Comparison of ENCODE assay signal across 12 mouse cellular contexts in the genomic region with DNA sequence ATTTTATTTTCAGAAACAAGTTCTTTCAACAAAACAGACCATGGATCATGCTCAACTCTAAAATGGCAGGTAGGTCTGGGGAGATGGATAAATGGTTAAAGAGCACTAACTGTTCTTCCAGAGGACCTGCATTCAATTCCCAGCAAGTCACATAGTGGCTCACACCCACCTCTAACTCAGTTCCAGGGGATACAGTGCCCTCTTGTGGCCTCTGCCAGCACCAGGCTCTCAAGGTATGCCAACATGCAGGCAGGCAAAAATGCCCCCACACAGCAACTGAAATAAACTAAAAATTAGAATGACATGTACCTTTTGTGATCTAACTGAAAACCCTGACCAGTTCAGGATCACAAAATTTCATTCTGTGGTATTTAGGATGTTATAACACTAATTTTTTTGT. TPM values are rescaled to one million over a fixed set of nuclear protein-coding genes. Genes with fewer than 3 reads are reported as not detected.
DNase-seq lines count a peak whose midpoint lies in the region; ATAC-seq and TF ChIP-seq lines count a peak whose summit lies in the region.
"Had no signal": no experiment of that assay in that cellular context is flagged by ENCODE, and none has a peak within 500 bp of the region (broad histone marks: within the 10 kb centered on the region; RNA-seq: fewer than 3 reads in every experiment).

No protein-coding gene starts in this region.

- H3K9me3 ChIP-seq in heart, embryonic 10.5 days: no peaks in the 10 kb centered on the region
- H3K9me3 ChIP-seq in MEL (replicated peaks; ENCODE audit: insufficient read depth, low read length): no peaks in the 10 kb centered on the region
- H3K9me3 ChIP-seq: forebrain, embryonic 10.5 days had no signal

- no peak overlapping the region for H3K27ac ChIP-seq in heart, adult 2 months
- H3K27ac ChIP-seq in heart, embryonic 10.5 days: no peak overlapping the region
- no peak overlapping the region for H3K27ac ChIP-seq in MEL (ENCODE audit: control insufficient read depth, low read depth, low read length)
- H3K27ac ChIP-seq: forebrain, embryonic 10.5 days had no signal

- no peaks in the 10 kb centered on the region for H3K79me2 ChIP-seq in heart, adult 2 months (replicated peaks; ENCODE audit: control insufficient read depth, insufficient read depth, low read length)
- H3K79me2 ChIP-seq in MEL (ENCODE audit: control insufficient read depth, insufficient read depth, low read length, poor library complexity): no peaks in the 10 kb centered on the region

- peak; percentile 54 for TF ChIP-seq RAD21 in MEL (IDR thresholded peaks at IDR 0.05; ENCODE audit: low read depth, low read length)

- no peak for DNase-seq in heart, adult 2 months
- DNase-seq in heart, embryonic 10.5 days (ENCODE audit: low spot score): no peak
- no peak for DNase-seq in lung, adult 2 months
- DNase-seq in lung, postnatal 25 days (ENCODE audit: low spot score): no peak
- peak; percentile 50 for DNase-seq in MEL (ENCODE audit: low read depth, low spot score)
- DNase-seq in frontal cortex, postnatal 14 days (ENCODE audit: low spot score in 2 of 2): no peak
- DNase-seq in ovary, postnatal 10 days (ENCODE audit: low spot score): no peak
- DNase-seq: cerebellum, adult 11-12 months; heart, adult 11 months; right cerebral cortex, postnatal 25 days had no signal

- no peak overlapping the region for H3K4me3 ChIP-seq in heart, adult 2 months
- H3K4me3 ChIP-seq in heart, embryonic 10.5 days: no peak overlapping the region
- H3K4me3 ChIP-seq in lung, adult 2 months (replicated peaks; ENCODE audit: extremely low read depth, low read depth, low read length): no peak overlapping the region
- no peak overlapping the region for H3K4me3 ChIP-seq in MEL (ENCODE audit: control insufficient read depth in 1 of 2, insufficient read depth in 1 of 2, low read depth in 2 of 2, low read length in 2 of 2)
- H3K4me3 ChIP-seq: forebrain, embryonic 10.5 days had no signal

- H3K9ac ChIP-seq in heart, adult 2 months (ENCODE audit: low read depth, low read length): no peak overlapping the region
- H3K9ac ChIP-seq in MEL (ENCODE audit: control insufficient read depth, low read depth, low read length, poor library complexity, severe bottlenecking): no peak overlapping the region

- TF ChIP-seq EP300 in heart, adult 2 months (IDR thresholded peaks at IDR 0.05; ENCODE audit: insufficient read depth, low read depth, low read length): no peak
- no peak for TF ChIP-seq EP300 in MEL (IDR thresholded peaks at IDR 0.05; ENCODE audit: low read depth in 1 of 2, low read length in 2 of 2)

- peak; percentile 54 for TF ChIP-seq CTCF in heart, adult 2 months (IDR thresholded peaks at IDR 0.05)
- TF ChIP-seq CTCF in lung, adult 2 months (IDR thresholded peaks at IDR 0.05; ENCODE audit: insufficient read depth, low read length): peak; percentile 42; the same call in 1 of the 2 replicates
- peak; percentile 48 to 75 (median 63) for TF ChIP-seq CTCF in MEL (IDR thresholded peaks at IDR 0.05 in 2 of 3, conservative IDR thresholded peaks at IDR 0.05 in 1 of 3; ENCODE audit: control insufficient read depth in 1 of 3, insufficient read depth in 1 of 3, low read depth in 2 of 3, low read length in 3 of 3, poor library complexity in 1 of 3, severe bottlenecking in 1 of 3)

- no peaks in the 10 kb centered on the region for H3K36me3 ChIP-seq in heart, adult 2 months (ENCODE audit: control insufficient read depth, insufficient read depth, low read length)
- no peaks in the 10 kb centered on the region for H3K36me3 ChIP-seq in heart, embryonic 10.5 days
- no peaks in the 10 kb centered on the region for H3K36me3 ChIP-seq in MEL (ENCODE audit: control insufficient read depth in 1 of 2, insufficient read depth in 2 of 2, low read length in 2 of 2)
- H3K36me3 ChIP-seq: forebrain, embryonic 10.5 days had no signal

- no peak for TF ChIP-seq POLR2A in heart, adult 2 months (IDR thresholded peaks at IDR 0.05; ENCODE audit: insufficient read depth, low read depth, low read length)
- TF ChIP-seq POLR2A in lung, adult 2 months (IDR thresholded peaks at IDR 0.05; ENCODE audit: borderline replicate concordance, extremely low read depth, low read depth, low read length): no peak
- no peak for TF ChIP-seq POLR2A in MEL (IDR thresholded peaks at IDR 0.05; ENCODE audit: control insufficient read depth in 1 of 2, insufficient read depth in 1 of 2, low read depth in 1 of 2, low read length in 2 of 2, poor library complexity in 1 of 2)

- H3K4me1 ChIP-seq in heart, adult 2 months (ENCODE audit: control insufficient read depth, insufficient read depth, low read length): no peaks in the 10 kb centered on the region
- no peaks in the 10 kb centered on the region for H3K4me1 ChIP-seq in heart, embryonic 10.5 days
- no peaks in the 10 kb centered on the region for H3K4me1 ChIP-seq in lung, adult 2 months (ENCODE audit: control insufficient read depth, insufficient read depth, low read length)
- no peaks in the 10 kb centered on the region; a peak in 1 of 4 replicates for H3K4me1 ChIP-seq in MEL (ENCODE audit: control insufficient read depth in 1 of 2, insufficient read depth in 2 of 2, low read length in 2 of 2)

- peak; percentile 74 for ATAC-seq in megakaryocyte progenitor cell, adult 5-6 weeks (replicated peaks; ENCODE audit: poor library complexity)

- intact Hi-C loops in heart, adult 2 months (cut with DNase I): no loop called here

- no peaks in the 10 kb centered on the region for H3K27me3 ChIP-seq in heart, adult 2 months (ENCODE audit: control insufficient read depth, insufficient read depth, low read length)
- no peaks in the 10 kb centered on the region for H3K27me3 ChIP-seq in heart, embryonic 10.5 days (ENCODE audit: insufficient read depth, poor library complexity, severe bottlenecking)
- no peaks in the 10 kb centered on the region for H3K27me3 ChIP-seq in MEL (ENCODE audit: control insufficient read depth in 1 of 2, insufficient read depth in 2 of 2, low read length in 2 of 2)

TF ChIP-seq in MEL, 35 proteins besides CTCF, POLR2A, EP300 and RAD21:
- TF ChIP-seq ZC3H11A (IDR thresholded peaks at IDR 0.05; ENCODE audit: low read depth, low read length): peak; percentile 26; the same call in 1 of the 2 replicates
- no peak for TF ChIP-seq KAT2A (conservative IDR thresholded peaks at IDR 0.05; ENCODE audit: low read depth, low read length)
- peak; percentile 57 for TF ChIP-seq SMC3 (IDR thresholded peaks at IDR 0.05; ENCODE audit: low read depth, low read length)

RNA-seq across cellular contexts. Expression of a gene that starts 21.8 kb away (rescaled TPM):
- total RNA-seq in heart, adult 2 months (2021): 1 to 10 TPM; 1.3 to 1.6 TPM
- polyA plus RNA-seq in heart, adult 2 months (2012; rRNA removed): 1.00 and 1.2 TPM in 2 replicates
- 18.7 and 26.9 TPM in 2 replicates for polyA plus RNA-seq in heart, embryonic 10.5 days (2016; fragmentation: Nextera tagmentation; extraction: Ambion mirVana)
- polyA plus RNA-seq in lung, adult 2 months (2012; rRNA removed): 2.0 and 2.2 TPM in 2 replicates
- total RNA-seq in MEL (2012; rRNA removed): not detected in 2 replicates
- polyA plus RNA-seq in MEL (2012; ENCODE audit: insufficient read depth in 1 of 2, insufficient read length in 2 of 2, low read depth in 1 of 2, low replicate concordance in 2 of 2, missing spikeins in 1 of 2): not detected
- total RNA-seq in megakaryocyte progenitor cell, adult 5-6 weeks (2015): not detected in 2 replicates
- total RNA-seq in megakaryocyte progenitor cell, adult 5-6 weeks (2017): not detected in 2 replicates
